Mouse (Mus musculus) hindbrain, postnatal 0 days (tissue): ENCODE measurements around the gene Psmd10. TPM values are rescaled to one million over a fixed set of nuclear protein-coding genes. Genes with fewer than 3 reads are reported as not detected.

ENCODE experiments used
- ATAC-seq: fragments of 200-750 bp; cut with Nextera tagmentation; 2 replicates; pipeline ENCODE4 v1.8.0; 2017; ENCODE audit warnings: mild to moderate bottlenecking, moderate TSS enrichment, moderate library complexity
- DNase-seq: peaks from one replicate; pipeline ENCODE4 v3.0.0-alpha.2; 2015; ENCODE audit warnings: low spot score
- H3K27ac ChIP-seq: fragments of 300-500 bp; sonication (generic); 2 replicates; pipeline ENCODE4 v1.5.1; 2014; ENCODE audit warnings: mild to moderate bottlenecking
- H3K27me3 ChIP-seq: fragments of 300-500 bp; sonication (generic); 2 replicates; pipeline ENCODE4 v1.6.1; 2014; ENCODE audit warnings: low read length, mixed read lengths; ENCODE audit not compliant: insufficient read depth
- H3K36me3 ChIP-seq: fragments of 300-500 bp; sonication (generic); 2 replicates; pipeline ENCODE4 v1.6.1; 2014; ENCODE audit warnings: low read length, mixed read lengths; ENCODE audit not compliant: insufficient read depth
- H3K4me1 ChIP-seq: fragments of 300-500 bp; sonication (generic); 2 replicates; pipeline ENCODE4 v1.6.1; 2014; ENCODE audit warnings: antibody characterized with exemption, low read length, mixed read lengths; ENCODE audit not compliant: insufficient read depth
- H3K4me2 ChIP-seq: fragments of 300-500 bp; sonication (generic); 2 replicates; pipeline ENCODE4 v1.6.1; 2014; ENCODE audit warnings: low read depth, mild to moderate bottlenecking, low read length, moderate library complexity, mixed read lengths
- H3K4me3 ChIP-seq: fragments of 300-500 bp; sonication (generic); 2 replicates; pipeline ENCODE4 v1.5.1; 2014; ENCODE audit warnings: low read length
- H3K9ac ChIP-seq: fragments of 300-500 bp; sonication (generic); replicated peaks from 2 replicates; pipeline ENCODE4 v1.6.1; 2014; ENCODE audit warnings: mild to moderate bottlenecking, low read length, moderate library complexity, mixed read lengths
- H3K9me3 ChIP-seq: fragments of 300-500 bp; sonication (generic); 2 replicates; pipeline ENCODE4 v1.6.1; 2016; ENCODE audit warnings: low read length, mixed read lengths
- CTCF ChIP-seq: IDR thresholded peaks from 2 replicates; pipeline ENCODE4 v1.5.1; 2016; ENCODE audit warnings: antibody characterized with exemption, control low read depth, low read depth
- WGBS: fragments of 180-500 bp; shearing (Covaris S2); extraction: QIAGEN DNeasy Blood & Tissue Kit; methylation state at CpG from one replicate; pipeline ENCODE4 v1.1.7; 2014; 5-methylcytosine and 5-hydroxymethylcytosine counted together
- polyA plus RNA-seq: library from polyadenylated mRNA; unstranded; fragments of >200 nt; fragmentation: Nextera tagmentation; extraction: Ambion mirVana; gene quantifications from 2 replicates; pipeline ENCODE4 v1.2.1, GENCODE M21; 2015
- total RNA-seq: library from RNA; depleted of rRNA; stranded (reverse); fragments of >200 nt; gene quantifications from 2 replicates; pipeline ENCODE4 v1.2.3, GENCODE M21; 2014; rRNA removed

The Psmd10 gene
- 9.1 and 14.3 TPM in 2 replicates for total RNA-seq
- 35.0 and 37.8 TPM in 2 replicates for polyA plus RNA-seq

GRCm38 (mm10) chrX:140956272-140956940, at the start of gene Psmd10, which contains the start of gene Atg4a:
Gene Psmd10, minus strand, starts transcription at chrX:140956728.
Gene Atg4a, plus strand, starts transcription at chrX:140956907.
- WGBS: 32% methylated on average over 23 of the region's 23 CpGs

GRCm38 (mm10) chrX:140998885-140999284, 42.4 kb upstream of the Psmd10 start:
- Histone ChIP-seq H3K9ac (no peak overlapping the region), H3K4me1 (no peaks in the 10 kb centered on the region), H3K27ac (no peak overlapping the region), H3K4me2 (no peak overlapping the region), H3K4me3 (no peak overlapping the region), H3K9me3 (no peaks in the 10 kb centered on the region), H3K27me3 (no peaks in the 10 kb centered on the region; the same call in 1 of the 2 replicates), H3K36me3 (no peaks in the 10 kb centered on the region)
- ATAC-seq (no peak), DNase-seq (no peak)
- TF ChIP-seq CTCF: no peak

More at GRCm38 (mm10) chrX:140956272-140956940, at the start of gene Psmd10, which contains the start of gene Atg4a:
- no peaks in the 10 kb centered on the region for H3K27me3 ChIP-seq
- DNase-seq (peak; percentile 95), ATAC-seq (peak; percentile 98)
- no peaks in the 10 kb centered on the region for H3K9me3 ChIP-seq
- no peak for TF ChIP-seq CTCF
- peak within 1 kb of the TSS; percentile 58 for H3K27ac ChIP-seq
- H3K9ac ChIP-seq: peak within 1 kb of the TSS; percentile 37
- peak within 1 kb of the TSS; percentile 50 for H3K4me3 ChIP-seq
- H3K4me2 ChIP-seq: peak within 1 kb of the TSS; percentile 56
- H3K4me1 ChIP-seq: no peaks in the 10 kb centered on the region
- H3K36me3 ChIP-seq: no peaks in the 10 kb centered on the region

- 63% methylated on average over 1 of the region's 1 CpGs for WGBS
- no peaks in the 10 kb centered on the region; the same call in 1 of the 2 replicates for H3K36me3 ChIP-seq
- H3K27me3 ChIP-seq: no peaks in the 10 kb centered on the region; the same call in 1 of the 2 replicates
- H3K4me3 ChIP-seq: no peak overlapping the region
- DNase-seq (no peak), ATAC-seq (peak; percentile 27; the same call in 1 of the 2 replicates)
- H3K27ac ChIP-seq: no peak overlapping the region
- H3K4me1 ChIP-seq: no peaks in the 10 kb centered on the region
- H3K9ac ChIP-seq: no peak overlapping the region
- TF ChIP-seq CTCF: no peak
- no peak overlapping the region for H3K4me2 ChIP-seq
- no peaks in the 10 kb centered on the region for H3K9me3 ChIP-seq
Observed at GRCm38 (mm10) chrX:140997912-140998545, 41.5 kb upstream of the Psmd10 start.

- Histone ChIP-seq H3K4me3 (no peak overlapping the region), H3K9me3 (no peaks in the 10 kb centered on the region), H3K27ac (no peak overlapping the region), H3K36me3 (no peaks in the 10 kb centered on the region; the same call in 1 of the 2 replicates), H3K4me2 (no peak overlapping the region), H3K27me3 (no peaks in the 10 kb centered on the region; the same call in 1 of the 2 replicates), H3K4me1 (no peaks in the 10 kb centered on the region), H3K9ac (no peak overlapping the region)
- no peak for TF ChIP-seq CTCF
- DNase-seq (no peak), ATAC-seq (peak; percentile 63)
- WGBS: 85% methylated on average over 1 of the region's 1 CpGs
Observed at GRCm38 (mm10) chrX:140996909-140997516, 40.5 kb upstream of the Psmd10 start.

GRCm38 (mm10) chrX:140985256-140985655, 28.7 kb upstream of the Psmd10 start:
- ATAC-seq: no peak
- no peak for TF ChIP-seq CTCF
- Histone ChIP-seq H3K9me3 (no peaks in the 10 kb centered on the region), H3K27ac (no peak overlapping the region), H3K4me1 (no peaks in the 10 kb centered on the region), H3K4me2 (no peak overlapping the region), H3K4me3 (no peak overlapping the region), H3K9ac (no peak overlapping the region), H3K36me3 (no peaks in the 10 kb centered on the region), H3K27me3 (no peaks in the 10 kb centered on the region)
- 91% methylated on average over 2 of the region's 2 CpGs for WGBS
- DNase-seq: no peak

GRCm38 (mm10) chrX:140984795-140985194, 28.3 kb upstream of the Psmd10 start:
- TF ChIP-seq CTCF: no peak
- no peak overlapping the region for H3K4me3 ChIP-seq
- no peak overlapping the region for H3K9ac ChIP-seq
- WGBS: 69% methylated on average over 6 of the region's 6 CpGs
- no peaks in the 10 kb centered on the region for H3K36me3 ChIP-seq
- no peak overlapping the region for H3K4me2 ChIP-seq
- no peaks in the 10 kb centered on the region for H3K27me3 ChIP-seq
- no peaks in the 10 kb centered on the region for H3K9me3 ChIP-seq
- ATAC-seq: no peak
- DNase-seq: no peak
- H3K4me1 ChIP-seq: no peaks in the 10 kb centered on the region
- H3K27ac ChIP-seq: no peak overlapping the region
